Mouse (Mus musculus) skeletal muscle tissue, adult 2 months (tissue): ENCODE results near the gene Oxsr1.

Experiments
- DNase-seq: peaks from one replicate; pipeline ENCODE4 v3.0.0-alpha.2; 2012; ENCODE audit warnings: low read depth, low spot score

Oxsr1 gene

GRCm38 (mm10) chr9:119338350-119338749, 16.1 kb upstream of the Oxsr1 start:
- DNase-seq: no peak

DNA sequence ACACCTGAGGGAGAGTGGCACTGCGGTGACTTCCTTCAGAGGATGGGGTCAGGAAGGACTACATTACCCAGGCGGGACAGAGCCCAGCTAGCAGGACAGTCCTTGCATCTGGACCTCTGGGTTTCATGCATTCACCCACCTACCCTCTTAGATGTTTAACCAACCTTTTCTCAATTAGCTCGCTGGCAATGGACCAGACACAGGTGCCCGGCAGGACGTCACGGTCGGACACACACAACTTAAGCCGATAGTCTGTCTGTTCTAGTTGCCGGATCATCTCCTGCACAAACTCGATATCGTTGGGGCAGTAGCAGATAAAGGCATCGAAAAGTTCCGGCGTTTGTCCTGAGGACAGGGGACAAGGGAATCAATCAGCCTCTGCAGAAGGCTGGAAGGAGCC, 15.6 kb upstream of the Oxsr1 start:
- DNase-seq: no peak

GRCm38 (mm10) chr9:119335571-119335970, 13.3 kb upstream of the Oxsr1 start:
- DNase-seq: no peak

DNA sequence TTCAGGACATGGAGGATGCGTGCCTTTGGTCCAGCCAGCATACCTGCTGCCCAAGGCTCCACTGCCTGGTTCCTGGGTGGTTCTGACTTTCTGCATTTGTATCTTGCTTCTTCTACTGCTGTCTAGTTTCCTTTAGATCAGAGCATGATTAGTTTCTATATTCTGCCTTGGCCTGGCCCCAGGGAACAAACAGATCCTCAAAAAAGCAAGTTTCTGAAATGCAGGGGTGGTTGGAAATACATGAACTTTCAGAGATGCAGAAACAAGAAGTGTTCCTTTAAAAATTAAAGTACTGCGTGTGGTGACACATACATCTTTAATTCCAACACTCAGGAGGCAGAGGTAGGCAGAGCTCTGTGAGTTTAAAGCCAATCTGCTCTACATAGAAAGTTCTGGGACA, 12.6 kb upstream of the Oxsr1 start:
- no peak for DNase-seq

DNA sequence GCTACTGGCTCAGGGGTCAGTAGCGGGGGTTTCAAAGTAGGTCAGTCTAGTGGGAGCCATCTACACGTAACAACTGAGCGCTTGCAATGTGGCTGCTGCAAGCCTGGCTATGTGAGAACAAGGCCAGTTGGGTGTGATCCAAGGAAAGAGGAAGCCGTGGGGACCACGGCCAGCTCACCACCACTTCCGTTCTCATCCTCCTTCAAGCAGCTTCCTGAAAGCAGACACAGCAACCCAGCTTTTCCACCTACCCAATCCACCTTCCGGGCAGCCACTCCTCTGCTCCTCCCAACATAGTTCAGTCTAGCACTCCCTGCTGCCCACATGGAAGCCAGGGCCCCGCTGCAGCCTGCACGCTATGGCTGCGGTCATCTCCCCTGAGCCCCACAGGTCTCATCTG, 12.1 kb upstream of the Oxsr1 start:
- DNase-seq: peak; percentile 78

DNA sequence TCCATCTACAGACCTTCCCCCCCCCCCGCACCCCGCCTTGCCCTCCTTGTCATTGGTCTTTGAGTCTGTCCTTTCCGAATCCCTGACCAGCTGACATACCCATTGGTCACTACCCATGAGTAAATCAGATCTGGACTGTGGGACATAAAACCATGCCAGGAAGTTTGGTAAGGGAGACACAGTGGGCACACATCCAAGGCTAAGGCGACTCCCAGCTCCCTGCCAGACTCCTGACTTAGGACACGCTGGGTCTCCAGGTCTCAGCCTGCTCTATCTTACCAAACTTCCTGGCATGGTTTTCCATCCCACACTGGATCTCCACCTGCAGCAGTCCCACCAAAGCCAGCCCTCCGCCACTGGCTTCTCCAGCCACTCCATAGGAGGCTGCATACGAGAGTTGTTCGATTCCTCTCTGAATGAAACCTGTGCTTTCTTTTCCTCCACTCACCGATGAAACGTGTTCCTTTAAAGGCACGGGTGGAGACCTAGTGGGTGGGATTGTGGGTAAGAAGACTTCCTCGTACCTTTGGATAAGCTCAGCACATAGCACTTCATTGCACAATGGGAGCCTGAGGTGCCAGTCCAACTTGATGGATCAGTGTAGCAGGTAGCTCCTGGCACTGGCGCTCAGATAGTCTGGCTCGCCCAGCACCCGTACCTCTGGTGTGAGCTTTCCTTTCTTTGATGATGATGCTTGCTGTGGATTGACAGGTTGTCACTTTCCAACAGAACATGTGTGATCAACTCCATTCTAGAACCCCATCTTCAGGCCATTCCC, 8.1 kb upstream of the Oxsr1 start:
- peak; percentile 53 for DNase-seq

GRCm38 (mm10) chr9:119328488-119328887, 6.3 kb upstream of the Oxsr1 start:
- DNase-seq: no peak

GRCm38 (mm10) chr9:119324130-119324529, 1.9 kb upstream of the Oxsr1 start:
- no peak for DNase-seq

- DNase-seq: no peak
Observed at GRCm38 (mm10) chr9:119323260-119323645, 1.0 kb upstream of the Oxsr1 start.

DNA sequence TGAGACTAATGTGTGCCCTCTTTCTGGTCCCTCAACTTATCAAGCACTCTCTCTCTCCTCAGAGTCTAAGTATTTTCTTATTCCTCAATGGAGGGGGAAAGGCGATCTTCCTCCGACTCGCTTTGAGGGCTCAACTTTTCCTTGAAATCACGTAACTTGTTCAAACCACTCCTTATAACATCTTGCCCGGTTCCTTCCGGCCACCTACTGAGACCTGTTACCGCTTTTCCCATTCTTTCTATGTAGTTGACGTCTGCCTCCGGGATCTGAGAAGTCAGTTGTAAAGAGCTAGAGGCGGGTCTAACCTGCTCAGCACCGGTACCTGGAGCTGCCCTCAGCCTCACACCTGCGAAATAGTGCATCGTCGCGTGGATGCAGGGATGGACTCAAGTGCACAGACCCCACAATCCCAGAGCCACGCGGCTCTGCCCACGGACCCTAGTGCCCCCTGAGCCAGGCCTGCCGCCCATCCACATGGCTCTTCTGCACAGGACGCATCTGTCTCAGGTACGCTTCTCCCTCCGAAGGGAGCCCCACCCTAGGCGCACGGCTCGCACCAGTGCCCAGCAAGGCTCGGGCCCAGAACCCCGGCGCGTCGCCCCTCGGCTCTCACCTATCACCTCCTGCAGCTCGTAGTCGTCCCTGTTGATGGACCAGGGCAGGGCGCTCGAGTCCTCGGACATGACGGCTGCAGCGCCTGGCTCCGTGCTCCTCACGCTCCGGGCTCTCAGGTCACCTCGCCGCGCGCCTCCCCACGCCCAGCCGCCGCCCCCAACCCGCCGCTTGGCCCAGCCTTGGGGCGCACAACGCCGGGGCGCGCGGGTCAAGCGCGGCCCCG, 616 bp downstream of the Oxsr1 start:
- no peak for DNase-seq

- no peak for DNase-seq
Observed at GRCm38 (mm10) chr9:119320946-119321345, 1.3 kb downstream of the Oxsr1 start.

DNA sequence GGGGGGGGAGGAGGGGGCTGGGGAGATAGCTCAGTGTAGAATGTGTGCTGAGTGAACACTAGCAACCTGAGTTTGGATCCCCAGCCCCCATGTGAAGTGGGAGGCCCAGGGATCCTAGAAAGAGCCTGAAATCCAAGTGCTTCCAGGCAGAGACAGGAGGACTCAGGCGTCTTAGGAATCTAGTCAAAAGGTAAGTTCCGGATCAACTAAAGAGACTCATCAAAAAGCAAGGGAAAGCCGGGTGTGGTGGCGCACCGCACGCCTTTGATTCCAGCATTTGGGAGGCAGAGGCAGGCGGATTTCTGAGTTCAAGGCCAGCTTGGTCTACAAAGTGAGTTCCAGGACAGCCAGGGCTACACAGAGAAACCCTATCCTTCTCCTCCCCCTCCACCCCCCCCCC, 1.8 kb downstream of the Oxsr1 start:
- no peak for DNase-seq

DNA sequence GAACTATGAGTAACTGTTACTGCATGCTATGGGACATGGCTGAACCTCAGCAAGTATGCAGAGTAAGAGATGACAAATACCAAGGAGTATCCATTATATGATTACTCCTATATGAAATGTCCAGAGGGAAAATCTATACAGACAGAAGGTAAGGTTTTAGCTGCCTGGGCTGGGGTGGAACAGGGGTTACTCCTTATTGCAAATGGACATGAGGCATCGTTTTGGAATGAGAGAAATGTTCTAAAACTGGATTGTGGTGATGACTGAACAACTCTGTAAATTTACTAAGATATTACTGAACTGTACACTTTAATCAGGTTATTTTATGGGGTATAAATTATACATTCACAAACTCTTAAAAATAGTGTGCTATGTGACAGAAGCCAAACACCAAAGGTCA, 3.3 kb downstream of the Oxsr1 start:
- DNase-seq: no peak

DNA sequence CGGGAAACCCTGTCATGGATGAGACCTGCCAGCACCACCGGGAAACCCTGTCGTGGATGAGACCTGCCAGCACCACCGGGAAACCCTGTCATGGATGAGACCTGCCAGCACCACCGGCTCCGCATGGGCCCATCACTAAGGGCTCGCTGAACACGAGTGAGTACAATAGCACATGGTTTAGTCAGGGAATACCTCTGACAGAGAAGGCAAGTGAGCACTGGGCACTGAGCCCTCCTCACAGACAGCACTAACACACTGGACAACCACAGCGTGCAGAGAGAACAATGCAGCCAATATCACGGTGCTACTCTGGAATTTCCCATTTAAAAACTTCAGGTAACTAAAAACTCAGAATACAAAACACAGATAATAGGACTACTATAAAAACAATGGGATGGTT, 9.1 kb downstream of the Oxsr1 start:
- no peak for DNase-seq

GRCm38 (mm10) chr9:119309067-119309466, 13.2 kb downstream of the Oxsr1 start:
- DNase-seq: no peak

GRCm38 (mm10) chr9:119305863-119306262, 16.4 kb downstream of the Oxsr1 start:
- no peak for DNase-seq

DNA sequence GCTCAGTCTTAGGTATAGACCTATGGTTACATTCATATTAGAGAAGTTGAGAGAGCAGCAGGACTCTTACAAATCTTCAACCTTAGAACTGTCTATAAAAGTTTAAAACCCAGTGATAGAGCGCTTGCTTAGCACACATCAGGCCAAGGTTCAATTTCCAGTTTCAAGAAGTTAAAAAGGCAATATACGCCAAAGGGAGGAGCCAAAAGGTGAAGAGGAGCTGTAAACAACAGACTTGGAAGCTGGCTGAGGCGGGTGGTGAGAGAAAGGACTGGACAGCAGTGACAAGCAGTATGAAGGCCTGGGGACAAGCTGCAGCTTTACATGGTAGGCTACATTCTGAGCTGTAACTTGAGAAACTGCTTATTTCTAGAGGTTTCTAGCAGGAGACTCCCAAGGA, 23.7 kb downstream of the Oxsr1 start:
- no peak for DNase-seq

DNA sequence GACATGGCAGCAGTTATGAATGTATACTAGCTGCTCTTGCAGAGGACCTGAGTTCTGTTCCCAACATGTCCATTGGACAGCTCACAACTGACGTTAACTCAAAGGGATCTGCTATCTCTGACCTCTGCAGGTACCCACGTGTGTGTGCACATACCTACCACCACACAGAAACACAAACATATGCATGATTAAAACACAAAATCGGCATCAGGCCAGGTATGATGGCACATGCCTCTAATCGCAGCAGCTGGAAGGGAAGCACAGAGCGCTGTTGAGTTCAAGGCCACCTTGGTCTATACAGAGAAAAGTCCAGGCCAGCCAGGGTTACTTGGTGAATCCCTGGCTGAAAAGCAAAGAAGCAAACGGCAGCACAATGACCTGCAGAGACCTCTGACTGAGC, 24.5 kb downstream of the Oxsr1 start:
- DNase-seq: no peak

- DNase-seq: no peak
Observed at GRCm38 (mm10) chr9:119290791-119291190, 31.4 kb downstream of the Oxsr1 start.

DNA sequence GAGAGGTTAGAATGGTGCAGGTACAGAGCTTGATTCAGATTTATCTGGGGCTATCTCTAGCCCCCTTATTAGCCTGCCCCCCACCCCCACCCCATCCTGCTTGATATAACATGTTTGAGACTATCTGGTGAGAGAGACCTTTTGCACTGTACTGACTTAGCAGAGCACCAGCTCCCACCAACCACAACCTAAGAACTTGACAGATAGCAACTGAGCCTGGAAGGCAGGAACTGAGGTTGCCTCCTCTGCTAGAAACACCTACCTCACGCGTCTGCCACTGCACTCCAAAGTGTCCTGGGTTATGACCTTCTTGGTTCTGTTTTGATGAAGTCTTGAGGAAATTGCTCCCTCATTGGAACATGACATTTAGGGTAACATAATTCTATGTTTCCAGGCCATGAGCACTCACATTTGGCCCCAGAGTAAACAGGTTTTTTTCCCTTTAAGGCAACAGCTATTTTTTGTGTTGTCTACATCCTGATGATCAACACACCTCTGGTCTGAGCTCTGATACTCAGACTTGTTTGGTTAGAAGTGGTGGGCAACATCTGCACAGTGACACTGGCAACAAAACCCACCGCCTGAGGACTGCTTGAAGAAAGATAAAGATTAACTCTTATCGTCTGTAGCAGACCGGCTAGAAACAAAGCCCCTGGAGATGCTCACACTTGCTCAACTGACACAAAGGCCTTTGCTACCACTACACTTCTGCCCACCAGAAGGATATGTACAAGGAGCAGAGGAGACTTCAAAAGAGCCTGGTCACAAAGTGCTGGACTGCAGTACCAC, 41.1 kb downstream of the Oxsr1 start:
- DNase-seq: no peak

DNA sequence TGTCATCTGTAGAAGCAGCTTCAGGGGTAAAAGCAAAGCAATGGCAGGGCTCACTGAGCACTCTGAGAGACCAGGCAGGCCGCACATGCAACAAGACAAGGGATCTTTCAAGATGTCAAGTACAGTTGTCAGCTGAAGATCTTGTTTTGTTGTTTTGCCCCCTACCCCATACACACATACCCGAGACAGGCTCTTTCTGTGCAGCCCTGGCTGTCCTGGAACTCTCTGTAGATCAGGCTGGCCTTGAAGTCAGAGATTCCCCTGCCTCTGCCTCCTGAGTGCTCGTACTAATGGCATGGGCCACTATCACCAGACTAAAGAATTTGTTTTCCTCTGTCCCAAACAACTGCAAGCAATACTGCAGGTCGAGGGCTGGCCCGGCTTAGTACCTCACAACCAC, 44.2 kb downstream of the Oxsr1 start:
- no peak for DNase-seq

- DNase-seq: no peak
Observed at GRCm38 (mm10) chr9:119276321-119276720, 45.9 kb downstream of the Oxsr1 start.
